25 mouse cellular contexts compared by ENCODE assay signal in the genomic region with DNA sequence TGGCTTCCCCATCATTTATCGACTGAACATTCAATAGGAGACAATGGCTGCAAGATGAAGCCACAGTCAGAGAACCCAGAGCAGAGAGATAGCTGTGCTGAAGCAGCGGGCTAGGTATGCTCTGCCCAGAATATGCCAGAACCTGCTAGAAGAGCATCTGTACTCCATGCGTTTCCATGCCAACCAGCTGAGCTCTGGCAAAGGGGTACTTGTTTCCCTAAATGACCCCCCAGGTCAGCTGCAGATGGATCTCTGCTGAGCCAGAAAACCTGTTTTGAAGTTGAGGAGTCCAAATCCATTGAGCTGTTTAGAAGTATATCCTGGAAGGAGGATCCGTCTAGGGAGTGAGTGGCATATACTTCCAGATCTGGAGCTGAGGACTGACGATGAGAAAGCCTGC. TPM values are rescaled to one million over a fixed set of nuclear protein-coding genes. Genes with fewer than 3 reads are reported as not detected.
"Had no signal": no experiment of that assay in that cellular context is flagged by ENCODE, and none has a peak within 500 bp of the region (broad histone marks: within the 10 kb centered on the region; RNA-seq: fewer than 3 reads in every experiment).

No protein-coding gene starts in this region.

- H3K4me1 ChIP-seq: limb, embryonic 12.5 days; limb, embryonic 15.5 days; neural tube, embryonic 12.5 days had no signal

- H3K9me3 ChIP-seq: limb, embryonic 12.5 days; limb, embryonic 15.5 days; megakaryocyte, embryonic 14.5 days; neural tube, embryonic 12.5 days; neural tube, embryonic 15.5 days had no signal

- H3K27ac ChIP-seq: kidney, postnatal 0 days; layer of hippocampus, adult 2 months; left cerebral cortex, adult 2 months; limb, embryonic 12.5 days; limb, embryonic 15.5 days; liver, embryonic 14.5 days; neural tube, embryonic 12.5 days; neural tube, embryonic 15.5 days; stomach, postnatal 0 days had no signal

- H3K4me2 ChIP-seq: limb, embryonic 12.5 days; limb, embryonic 15.5 days; liver, embryonic 11.5 days; lung, embryonic 14.5 days; midbrain, embryonic 11.5 days; neural tube, embryonic 12.5 days; neural tube, embryonic 15.5 days had no signal

- H3K9ac ChIP-seq: limb, embryonic 12.5 days; limb, embryonic 15.5 days; liver, embryonic 14.5 days; liver, postnatal 0 days; lung, embryonic 14.5 days; neural tube, embryonic 12.5 days; neural tube, embryonic 15.5 days had no signal

- H3K27me3 ChIP-seq: limb, embryonic 15.5 days; neural tube, embryonic 12.5 days; neural tube, embryonic 15.5 days had no signal

- H3K4me3 ChIP-seq: layer of hippocampus, adult 2 months; left cerebral cortex, adult 2 months; limb, embryonic 12.5 days; limb, embryonic 15.5 days; megakaryocyte, embryonic 14.5 days; neural tube, embryonic 12.5 days; neural tube, embryonic 15.5 days had no signal

- ATAC-seq: liver, postnatal 0 days had no signal

- DNase-seq: layer of hippocampus, adult 9-11 months; liver, postnatal 0 days; lung, embryonic 14.5 days; lung, postnatal 10 days; lung, postnatal 36 days; midbrain, embryonic 14.5 days; right cerebral cortex, adult 18-20 months; right cerebral cortex, postnatal 14 days; right cerebral cortex, postnatal 4 days; thymus, adult 2 months; thymus, postnatal 14 days; thymus, postnatal 4 days had no signal

- H3K36me3 ChIP-seq: limb, embryonic 12.5 days; limb, embryonic 15.5 days; neural tube, embryonic 12.5 days; neural tube, embryonic 15.5 days had no signal

RNA-seq across cellular contexts. Expression of a gene that starts 53.1 kb away (rescaled TPM):
- polyA plus RNA-seq: kidney, embryonic 14.5 days; liver, postnatal 0 days had no signal
